Mouse (Mus musculus) limb, embryonic 13.5 days (tissue): ENCODE measurements around the gene Bspry. TPM values are rescaled to one million over a fixed set of nuclear protein-coding genes. Genes with fewer than 3 reads are reported as not detected.

ENCODE experiments used
- ATAC-seq: fragments of 200-750 bp; cut with Nextera tagmentation; 2 replicates; pipeline ENCODE4 v1.8.0; 2017; ENCODE audit warnings: low read depth, moderate number of reproducible peaks, moderate TSS enrichment; ENCODE audit not compliant: low FRiP score
- H3K27ac ChIP-seq: fragments of 300-500 bp; sonication (generic); 2 replicates; pipeline ENCODE4 v1.5.1; 2015; ENCODE audit warnings: inconsistent platforms, mild to moderate bottlenecking, moderate library complexity
- H3K27me3 ChIP-seq: fragments of 300-500 bp; sonication (generic); 2 replicates; pipeline ENCODE4 v1.6.1; 2015; ENCODE audit warnings: mild to moderate bottlenecking, inconsistent platforms
- H3K36me3 ChIP-seq: fragments of 300-500 bp; sonication (generic); 2 replicates; pipeline ENCODE4 v1.6.1; 2015; ENCODE audit warnings: inconsistent platforms, mild to moderate bottlenecking, moderate library complexity
- H3K4me1 ChIP-seq: fragments of 300-500 bp; sonication (generic); 2 replicates; pipeline ENCODE4 v1.6.1; 2015; ENCODE audit warnings: inconsistent platforms
- H3K4me2 ChIP-seq: fragments of 300-500 bp; sonication (generic); replicated peaks from 2 replicates; pipeline ENCODE4 v1.6.1; 2015; ENCODE audit warnings: inconsistent platforms, mild to moderate bottlenecking, moderate library complexity
- H3K4me3 ChIP-seq: fragments of 300-500 bp; sonication (generic); 2 replicates; pipeline ENCODE4 v1.5.1; 2015; ENCODE audit warnings: moderate library complexity, mild to moderate bottlenecking, inconsistent platforms
- H3K9ac ChIP-seq: fragments of 300-500 bp; sonication (generic); 2 replicates; pipeline ENCODE4 v1.6.1; 2015; ENCODE audit warnings: mild to moderate bottlenecking, inconsistent platforms
- H3K9me3 ChIP-seq: fragments of 300-500 bp; sonication (generic); 2 replicates; pipeline ENCODE4 v1.6.1; 2016; ENCODE audit warnings: inconsistent platforms
- polyA plus RNA-seq: library from polyadenylated mRNA; unstranded; fragments of >200 nt; fragmentation: Nextera tagmentation; extraction: Ambion mirVana; gene quantifications from 2 replicates; pipeline ENCODE4 v1.2.1, GENCODE M21; 2015

Bspry gene
- polyA plus RNA-seq, 1 experiment from 2014 or later, result 3.2 TPM

DNA sequence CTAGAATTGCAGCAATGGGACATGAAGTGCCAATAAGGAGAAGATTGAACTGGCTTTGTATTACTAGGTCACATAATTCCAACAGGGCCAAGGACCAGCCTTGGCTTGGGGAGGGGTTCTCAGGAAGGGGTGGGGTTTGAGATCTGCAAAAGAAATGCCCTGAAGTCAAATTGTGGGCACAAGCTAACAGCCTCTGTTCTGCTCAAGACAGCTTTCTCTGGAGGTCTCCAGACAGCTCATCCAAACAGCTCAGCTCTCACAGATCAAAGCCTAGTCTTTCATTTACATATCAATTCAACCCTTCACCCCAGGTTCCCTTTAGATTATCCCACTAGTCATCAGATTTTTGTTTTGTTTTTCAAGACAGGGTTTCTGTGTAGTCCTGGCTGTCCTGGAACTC lies 64.9 kb downstream of the Bspry start:
- Histone ChIP-seq H3K9me3 (no peaks in the 10 kb centered on the region), H3K27me3 (no peaks in the 10 kb centered on the region), H3K4me3 (no peak overlapping the region), H3K4me1 (no peaks in the 10 kb centered on the region), H3K36me3 (no peaks in the 10 kb centered on the region), H3K4me2 (no peak overlapping the region), H3K9ac (no peak overlapping the region), H3K27ac (no peak overlapping the region)
- no peak for ATAC-seq

Other genes with a start within 250 kb of the Bspry start
- 14.1 and 14.8 TPM in 2 replicates for gene Zfp37, start 249.0 kb upstream of the Bspry start, polyA plus RNA-seq
- gene Slc31a2, start 217.5 kb upstream of the Bspry start, polyA plus RNA-seq, result 17.7 and 19.0 TPM in 2 replicates
- 25.4 and 27.9 TPM in 2 replicates for gene Fkbp15, start 119.5 kb upstream of the Bspry start, polyA plus RNA-seq
- 42.5 and 45.7 TPM in 2 replicates for gene Slc31a1, start 119.3 kb upstream of the Bspry start, polyA plus RNA-seq
- 202 TPM in 2 replicates for gene Cdc26, start 71.4 kb upstream of the Bspry start, polyA plus RNA-seq
- 27.0 and 27.9 TPM in 2 replicates for gene Prpf4, start 71.3 kb upstream of the Bspry start, polyA plus RNA-seq
- not detected in 2 replicates for gene Rnf183, start 44.8 kb upstream of the Bspry start, polyA plus RNA-seq
- gene Wdr31, start 9.2 kb upstream of the Bspry start, polyA plus RNA-seq, result 6.8 and 7.9 TPM in 2 replicates
- 14.7 and 14.8 TPM in 2 replicates for gene Hdhd3, start 23.4 kb downstream of the Bspry start, polyA plus RNA-seq
- 79.7 and 85.4 TPM in 2 replicates for gene Alad, start 39.9 kb downstream of the Bspry start, polyA plus RNA-seq
- 86.3 and 93.9 TPM in 2 replicates for gene Pole3, start 45.0 kb downstream of the Bspry start, polyA plus RNA-seq
- gene 4933430I17Rik, start 45.3 kb downstream of the Bspry start, polyA plus RNA-seq, result 0.60 and 0.61 TPM in 2 replicates
- gene Rgs3, start 79.8 kb downstream of the Bspry start, polyA plus RNA-seq, result 50.3 and 52.8 TPM in 2 replicates